Mouse (Mus musculus): ENCODE results near the gene Cracr2a. TPM values are rescaled to one million over a fixed set of nuclear protein-coding genes. Genes with fewer than 3 reads are reported as not detected.

The Cracr2a gene
- polyA plus RNA-seq, 1 experiment from 2014 or later = 0.06 TPM

- no peak overlapping the region for H3K27ac ChIP-seq (ENCODE audit: low read depth, low read length)
- WGBS = 78% methylated on average over 4 of the region's 4 CpGs
- H3K4me1 ChIP-seq (ENCODE audit: control insufficient read depth, insufficient read depth, low read length) = peaks cover 3% of the 10 kb centered on the region; the same call in 1 of the 2 replicates
- H3K4me2 ChIP-seq (ENCODE audit: low read length) = no peak overlapping the region
- DNase-seq (ENCODE audit: low spot score) = no peak
- no peaks in the 10 kb centered on the region for H3K36me3 ChIP-seq (ENCODE audit: control insufficient read depth, insufficient read depth, low read length)
- no peaks in the 10 kb centered on the region for H3K27me3 ChIP-seq (replicated peaks; ENCODE audit: control insufficient read depth, insufficient read depth, low read length)
- ATAC-seq = no peak
- H3K4me3 ChIP-seq (ENCODE audit: low read depth, low read length) = no peak overlapping the region
- no peaks in the 10 kb centered on the region for H3K9me3 ChIP-seq (replicated peaks; ENCODE audit: control insufficient read depth, low read length)
- H3K9ac ChIP-seq (ENCODE audit: low read length) = no peak overlapping the region
Measured at GRCm38 (mm10) chr6:127577688-127578087, 16.6 kb downstream of the Cracr2a start.

- Histone ChIP-seq H3K36me3 (ENCODE audit: control insufficient read depth, insufficient read depth, low read length) (no peaks in the 10 kb centered on the region), H3K4me1 (ENCODE audit: control insufficient read depth, insufficient read depth, low read length) (peaks cover 4% of the 10 kb centered on the region; the same call in 1 of the 2 replicates), H3K4me3 (ENCODE audit: low read depth, low read length) (no peak overlapping the region), H3K27me3 (replicated peaks; ENCODE audit: control insufficient read depth, insufficient read depth, low read length) (no peaks in the 10 kb centered on the region), H3K4me2 (ENCODE audit: low read length) (no peak overlapping the region), H3K27ac (ENCODE audit: low read depth, low read length) (no peak overlapping the region), H3K9me3 (replicated peaks; ENCODE audit: control insufficient read depth, low read length) (no peaks in the 10 kb centered on the region), H3K9ac (ENCODE audit: low read length) (no peak overlapping the region)
- ATAC-seq = no peak
- DNase-seq (ENCODE audit: low spot score) = no peak
- WGBS = 71% methylated on average over 7 of the region's 7 CpGs
Measured at GRCm38 (mm10) chr6:127578316-127578715, 17.2 kb downstream of the Cracr2a start.

- no peak overlapping the region for H3K4me3 ChIP-seq (ENCODE audit: low read depth, low read length)
Measured at GRCm38 (mm10) chr6:127578810-127579209, 17.7 kb downstream of the Cracr2a start.

GRCm38 (mm10) chr6:127581915-127582314 is 20.8 kb downstream of the Cracr2a start:
- H3K9me3 ChIP-seq (replicated peaks; ENCODE audit: control insufficient read depth, low read length) = no peaks in the 10 kb centered on the region
- H3K4me1 ChIP-seq (ENCODE audit: control insufficient read depth, insufficient read depth, low read length) = peaks cover 4% of the 10 kb centered on the region; the same call in 1 of the 2 replicates
- WGBS = 57% methylated on average over 12 of the region's 12 CpGs
- peak overlapping the region; percentile 35; the same call in 1 of the 2 replicates for H3K4me2 ChIP-seq (ENCODE audit: low read length)
- H3K36me3 ChIP-seq (ENCODE audit: control insufficient read depth, insufficient read depth, low read length) = no peaks in the 10 kb centered on the region
- H3K9ac ChIP-seq (ENCODE audit: low read length) = no peak overlapping the region; the same call in 1 of the 2 replicates
- H3K4me3 ChIP-seq (ENCODE audit: low read depth, low read length) = no peak overlapping the region
- no peak overlapping the region for H3K27ac ChIP-seq (ENCODE audit: low read depth, low read length)
- H3K27me3 ChIP-seq (replicated peaks; ENCODE audit: control insufficient read depth, insufficient read depth, low read length) = no peaks in the 10 kb centered on the region
- no peak for DNase-seq (ENCODE audit: low spot score)
- no peak for ATAC-seq

More at GRCm38 (mm10) chr6:127578810-127579209, 17.7 kb downstream of the Cracr2a start:
- H3K4me1 ChIP-seq (ENCODE audit: control insufficient read depth, insufficient read depth, low read length) = peaks cover 4% of the 10 kb centered on the region; the same call in 1 of the 2 replicates
- 90% methylated on average over 5 of the region's 5 CpGs for WGBS
- no peak overlapping the region for H3K27ac ChIP-seq (ENCODE audit: low read depth, low read length)
- DNase-seq (ENCODE audit: low spot score) (no peak), ATAC-seq (no peak)
- no peaks in the 10 kb centered on the region for H3K27me3 ChIP-seq (replicated peaks; ENCODE audit: control insufficient read depth, insufficient read depth, low read length)
- H3K4me2 ChIP-seq (ENCODE audit: low read length) = no peak overlapping the region
- H3K9me3 ChIP-seq (replicated peaks; ENCODE audit: control insufficient read depth, low read length) = no peaks in the 10 kb centered on the region
- no peak overlapping the region for H3K9ac ChIP-seq (ENCODE audit: low read length)
- no peaks in the 10 kb centered on the region for H3K36me3 ChIP-seq (ENCODE audit: control insufficient read depth, insufficient read depth, low read length)

GRCm38 (mm10) chr6:127582391-127583176 is 21.4 kb downstream of the Cracr2a start:
- 0 out of 2 replicates have a peak overlapping the region, but pooled peaks have one; percentile 4 for H3K4me3 ChIP-seq (ENCODE audit: low read depth, low read length)
- WGBS = 13% methylated on average over 15 of the region's 15 CpGs
- H3K9me3 ChIP-seq (replicated peaks; ENCODE audit: control insufficient read depth, low read length) = no peaks in the 10 kb centered on the region
- peak overlapping the region; percentile 33; the same call in 1 of the 2 replicates for H3K9ac ChIP-seq (ENCODE audit: low read length)
- H3K27me3 ChIP-seq (replicated peaks; ENCODE audit: control insufficient read depth, insufficient read depth, low read length) = no peaks in the 10 kb centered on the region
- H3K27ac ChIP-seq (ENCODE audit: low read depth, low read length) = no peak overlapping the region
- peak; percentile 72 for ATAC-seq
- peak overlapping the region; percentile 35 for H3K4me2 ChIP-seq (ENCODE audit: low read length)
- H3K36me3 ChIP-seq (ENCODE audit: control insufficient read depth, insufficient read depth, low read length) = no peaks in the 10 kb centered on the region
- peaks cover 4% of the 10 kb centered on the region; the same call in 1 of the 2 replicates for H3K4me1 ChIP-seq (ENCODE audit: control insufficient read depth, insufficient read depth, low read length)
- peak; percentile 90 for DNase-seq (ENCODE audit: low spot score)

- no peak for DNase-seq (ENCODE audit: low spot score)
- no peaks in the 10 kb centered on the region for H3K36me3 ChIP-seq (ENCODE audit: control insufficient read depth, insufficient read depth, low read length)
- no peaks in the 10 kb centered on the region for H3K9me3 ChIP-seq (replicated peaks; ENCODE audit: control insufficient read depth, low read length)
- no peaks in the 10 kb centered on the region for H3K4me1 ChIP-seq (ENCODE audit: control insufficient read depth, insufficient read depth, low read length)
- WGBS = 74% methylated on average over 3 of the region's 3 CpGs
- no peak overlapping the region for H3K4me3 ChIP-seq (ENCODE audit: low read depth, low read length)
- no peak for ATAC-seq
- no peak overlapping the region for H3K4me2 ChIP-seq (ENCODE audit: low read length)
- no peak overlapping the region for H3K9ac ChIP-seq (ENCODE audit: low read length)
- no peak overlapping the region for H3K27ac ChIP-seq (ENCODE audit: low read depth, low read length)
- H3K27me3 ChIP-seq (replicated peaks; ENCODE audit: control insufficient read depth, insufficient read depth, low read length) = no peaks in the 10 kb centered on the region
Measured at GRCm38 (mm10) chr6:127591467-127591866, 30.3 kb downstream of the Cracr2a start.

- Histone ChIP-seq H3K4me2 (ENCODE audit: low read length) (no peak overlapping the region), H3K27me3 (replicated peaks; ENCODE audit: control insufficient read depth, insufficient read depth, low read length) (no peaks in the 10 kb centered on the region), H3K9me3 (replicated peaks; ENCODE audit: control insufficient read depth, low read length) (no peaks in the 10 kb centered on the region), H3K9ac (ENCODE audit: low read length) (no peak overlapping the region), H3K36me3 (ENCODE audit: control insufficient read depth, insufficient read depth, low read length) (no peaks in the 10 kb centered on the region), H3K4me1 (ENCODE audit: control insufficient read depth, insufficient read depth, low read length) (no peaks in the 10 kb centered on the region), H3K4me3 (ENCODE audit: low read depth, low read length) (no peak overlapping the region), H3K27ac (ENCODE audit: low read depth, low read length) (no peak overlapping the region)
- DNase-seq (ENCODE audit: low spot score) (peak; percentile 56), ATAC-seq (no peak)
- 25% methylated on average over 4 of the region's 4 CpGs for WGBS
Measured at GRCm38 (mm10) chr6:127593487-127593886, 32.3 kb downstream of the Cracr2a start.

GRCm38 (mm10) chr6:127599280-127599679 is 38.1 kb downstream of the Cracr2a start:
- no peak for ATAC-seq
- H3K27me3 ChIP-seq (replicated peaks; ENCODE audit: control insufficient read depth, insufficient read depth, low read length) = no peaks in the 10 kb centered on the region
- no peak overlapping the region for H3K9ac ChIP-seq (ENCODE audit: low read length)
- H3K36me3 ChIP-seq (ENCODE audit: control insufficient read depth, insufficient read depth, low read length) = no peaks in the 10 kb centered on the region
- H3K9me3 ChIP-seq (replicated peaks; ENCODE audit: control insufficient read depth, low read length) = no peaks in the 10 kb centered on the region
- peak; percentile 33 for DNase-seq (ENCODE audit: low spot score)
- WGBS = 23% methylated on average over 6 of the region's 6 CpGs
- H3K4me2 ChIP-seq (ENCODE audit: low read length) = no peak overlapping the region
- peaks cover 6% of the 10 kb centered on the region; the same call in 1 of the 2 replicates for H3K4me1 ChIP-seq (ENCODE audit: control insufficient read depth, insufficient read depth, low read length)
- H3K27ac ChIP-seq (ENCODE audit: low read depth, low read length) = no peak overlapping the region
- H3K4me3 ChIP-seq (ENCODE audit: low read depth, low read length) = no peak overlapping the region
